Mouse (Mus musculus): Measurements from ENCODE around the gene Vmn1r120. TPM values are rescaled to one million over a fixed set of nuclear protein-coding genes. Genes with fewer than 3 reads are reported as not detected.
"Not testable (repeated sequence)": the region's sequence is repeated elsewhere in the genome, so short reads cannot be mapped to it uniquely, and the experiment has no call there.

Vmn1r120 gene
- not detected in 2 replicates for polyA plus RNA-seq (2015; fragmentation: Nextera tagmentation; extraction: Ambion mirVana)

DNA sequence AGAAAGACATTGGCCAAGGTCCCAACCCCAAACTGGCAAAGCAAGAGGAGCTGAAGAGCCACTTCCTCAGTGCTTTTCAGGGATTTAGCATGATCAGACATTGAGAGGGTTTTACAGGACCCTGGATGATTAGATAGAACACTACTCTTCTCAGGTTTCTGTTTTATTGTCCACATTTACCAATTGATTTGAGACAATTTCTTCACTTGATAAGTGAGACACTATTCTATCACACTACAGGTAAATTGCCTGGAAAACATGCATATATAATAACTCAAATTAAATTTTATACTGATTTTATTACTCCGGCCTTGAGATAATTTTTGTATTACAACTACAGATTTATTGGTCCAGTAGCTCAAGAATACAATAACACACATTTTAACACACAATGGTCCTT lies at the start of gene Vmn1r120:
TSS of gene Vmn1r120 (minus strand) at position 101 of the 400 bp plus-strand sequence.
- H3K9me3 ChIP-seq (replicated peaks); H3K4me1 ChIP-seq (replicated peaks); H3K4me3 ChIP-seq; ATAC-seq (replicated peaks; ENCODE audit: insufficient number of reproducible peaks, insufficient read depth, low FRiP score, low read depth); H3K36me3 ChIP-seq; H3K9ac ChIP-seq; H3K4me2 ChIP-seq; H3K27me3 ChIP-seq; H3K27ac ChIP-seq: not testable (repeated sequence)
- WGBS: 63% methylated on average over 1 of the region's 1 CpGs

DNA sequence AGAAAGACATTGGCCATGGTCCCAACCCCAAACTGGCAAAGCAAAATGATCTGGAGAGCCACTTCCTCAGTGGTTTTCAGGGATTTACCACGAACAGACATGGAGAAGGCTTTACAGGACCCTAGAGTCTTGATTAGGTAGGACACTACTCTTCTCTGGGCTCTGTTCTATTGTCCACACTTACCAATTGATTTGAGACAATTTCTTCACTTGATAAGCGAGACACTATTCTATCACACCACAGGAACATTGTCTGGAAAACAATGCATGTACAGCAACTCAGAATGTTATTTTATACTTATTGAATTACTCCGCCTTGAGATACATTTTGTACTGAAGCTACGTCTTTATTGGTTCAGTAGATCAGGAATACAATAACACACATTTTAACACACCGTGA lies 44.8 kb upstream of the Vmn1r120 start, which contains the start of gene Vmn1r121:
TSS of gene Vmn1r121 (minus strand) at position 101 of the 400 bp plus-strand sequence.
- H3K4me1 ChIP-seq (replicated peaks); ATAC-seq (replicated peaks; ENCODE audit: insufficient number of reproducible peaks, insufficient read depth, low FRiP score, low read depth); H3K27me3 ChIP-seq; H3K36me3 ChIP-seq; H3K9me3 ChIP-seq (replicated peaks); H3K27ac ChIP-seq; H3K4me3 ChIP-seq; H3K4me2 ChIP-seq; H3K9ac ChIP-seq: not testable (repeated sequence)
- 67% methylated on average over 5 of the region's 5 CpGs for WGBS

DNA sequence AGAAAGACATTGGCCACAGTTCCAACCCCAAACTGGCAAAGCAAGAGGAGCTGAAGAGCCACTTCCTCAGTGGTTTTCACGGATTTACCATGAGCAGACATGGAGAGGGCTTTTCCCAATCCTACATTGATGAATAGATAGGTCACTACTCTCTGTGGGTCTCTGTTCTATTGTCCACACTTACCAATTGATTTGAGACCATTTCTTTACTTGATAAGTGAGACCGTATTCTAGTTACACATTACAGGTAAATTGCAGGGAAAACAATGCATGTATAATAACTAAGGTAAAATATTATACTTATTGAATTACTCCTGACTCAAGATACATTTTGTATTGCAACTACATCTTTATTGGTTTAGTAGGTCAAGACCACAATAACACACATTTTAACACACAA lies 41.2 kb downstream of the Vmn1r120 start, which contains the start of gene Vmn1r119:
TSS of gene Vmn1r119 (minus strand) at position 101 of the 400 bp plus-strand sequence.
- not testable (repeated sequence) for H3K4me2 ChIP-seq; H3K27ac ChIP-seq; H3K9ac ChIP-seq; H3K36me3 ChIP-seq; H3K4me1 ChIP-seq (replicated peaks); H3K4me3 ChIP-seq; H3K27me3 ChIP-seq; ATAC-seq (replicated peaks; ENCODE audit: insufficient number of reproducible peaks, insufficient read depth, low FRiP score, low read depth); H3K9me3 ChIP-seq (replicated peaks)
- no CpG with 5 or more reads among the region's 2 CpGs for WGBS

Other genes with a start within 250 kb of the Vmn1r120 start
- gene Vmn1r114, start 241.6 kb downstream of the Vmn1r120 start, polyA plus RNA-seq (2015; fragmentation: Nextera tagmentation; extraction: Ambion mirVana): not detected in 2 replicates
- gene Vmn1r115, start 208.8 kb downstream of the Vmn1r120 start, polyA plus RNA-seq (2015; fragmentation: Nextera tagmentation; extraction: Ambion mirVana): not detected in 2 replicates
- gene Vmn1r116, start 181.5 kb downstream of the Vmn1r120 start, polyA plus RNA-seq (2015; fragmentation: Nextera tagmentation; extraction: Ambion mirVana): not detected in 2 replicates
- not detected in 2 replicates for gene Vmn1r117, start 169.7 kb downstream of the Vmn1r120 start, polyA plus RNA-seq (2015; fragmentation: Nextera tagmentation; extraction: Ambion mirVana)
- not detected in 2 replicates for gene Vmn1r118, start 141.4 kb downstream of the Vmn1r120 start, polyA plus RNA-seq (2015; fragmentation: Nextera tagmentation; extraction: Ambion mirVana)
- not detected in 2 replicates for gene Vmn1r119, start 41.3 kb downstream of the Vmn1r120 start, polyA plus RNA-seq (2015; fragmentation: Nextera tagmentation; extraction: Ambion mirVana)
- not detected in 2 replicates for gene Vmn1r121, start 44.7 kb upstream of the Vmn1r120 start, polyA plus RNA-seq (2015; fragmentation: Nextera tagmentation; extraction: Ambion mirVana)
- not detected in 2 replicates for gene Vmn1r122, start 80.3 kb upstream of the Vmn1r120 start, polyA plus RNA-seq (2015; fragmentation: Nextera tagmentation; extraction: Ambion mirVana)
- gene Vmn1r123, start 108.4 kb upstream of the Vmn1r120 start, polyA plus RNA-seq (2015; fragmentation: Nextera tagmentation; extraction: Ambion mirVana): not detected in 2 replicates
- gene Gm5157, start 136.6 kb upstream of the Vmn1r120 start, polyA plus RNA-seq (2015; fragmentation: Nextera tagmentation; extraction: Ambion mirVana): not detected in 2 replicates
- gene Vmn1r124, start 206.8 kb upstream of the Vmn1r120 start, polyA plus RNA-seq (2015; fragmentation: Nextera tagmentation; extraction: Ambion mirVana): not detected in 2 replicates
- gene Vmn1r125, start 218.4 kb upstream of the Vmn1r120 start, polyA plus RNA-seq (2015; fragmentation: Nextera tagmentation; extraction: Ambion mirVana): not detected in 2 replicates
- gene Vmn1r126, start 247.7 kb upstream of the Vmn1r120 start, polyA plus RNA-seq (2015; fragmentation: Nextera tagmentation; extraction: Ambion mirVana): not detected in 2 replicates